Mouse (Mus musculus): Measurements from ENCODE around the gene Gm9747. TPM values are rescaled to one million over a fixed set of nuclear protein-coding genes. Genes with fewer than 3 reads are reported as not detected.

Gene Gm9747
- polyA plus RNA-seq, 1 experiment from 2014 or later = 12.1 TPM

DNA sequence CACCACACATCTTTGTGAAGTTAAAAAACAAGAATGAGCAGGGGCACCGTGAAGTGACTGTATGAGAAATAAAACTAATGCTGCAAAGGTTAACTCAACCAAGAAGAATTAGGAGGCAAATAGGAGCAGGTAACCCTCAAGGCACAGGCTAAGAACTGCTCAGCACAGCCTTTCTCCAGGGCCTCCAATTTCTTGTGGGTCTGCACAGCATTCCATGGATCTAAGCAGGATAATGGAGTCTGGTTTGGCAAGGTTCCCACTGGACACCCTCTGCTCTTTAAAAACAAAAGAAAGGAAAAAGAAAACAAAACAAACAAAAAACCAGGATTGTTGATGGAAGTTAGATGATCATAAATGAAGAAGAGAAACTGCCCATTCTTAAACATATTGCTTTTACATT, 11.4 kb upstream of the Gm9747 start:
- 52% methylated on average over 1 of the region's 1 CpGs for WGBS
- H3K4me3 ChIP-seq (ENCODE audit: low read depth, low read length) = no peak overlapping the region

DNA sequence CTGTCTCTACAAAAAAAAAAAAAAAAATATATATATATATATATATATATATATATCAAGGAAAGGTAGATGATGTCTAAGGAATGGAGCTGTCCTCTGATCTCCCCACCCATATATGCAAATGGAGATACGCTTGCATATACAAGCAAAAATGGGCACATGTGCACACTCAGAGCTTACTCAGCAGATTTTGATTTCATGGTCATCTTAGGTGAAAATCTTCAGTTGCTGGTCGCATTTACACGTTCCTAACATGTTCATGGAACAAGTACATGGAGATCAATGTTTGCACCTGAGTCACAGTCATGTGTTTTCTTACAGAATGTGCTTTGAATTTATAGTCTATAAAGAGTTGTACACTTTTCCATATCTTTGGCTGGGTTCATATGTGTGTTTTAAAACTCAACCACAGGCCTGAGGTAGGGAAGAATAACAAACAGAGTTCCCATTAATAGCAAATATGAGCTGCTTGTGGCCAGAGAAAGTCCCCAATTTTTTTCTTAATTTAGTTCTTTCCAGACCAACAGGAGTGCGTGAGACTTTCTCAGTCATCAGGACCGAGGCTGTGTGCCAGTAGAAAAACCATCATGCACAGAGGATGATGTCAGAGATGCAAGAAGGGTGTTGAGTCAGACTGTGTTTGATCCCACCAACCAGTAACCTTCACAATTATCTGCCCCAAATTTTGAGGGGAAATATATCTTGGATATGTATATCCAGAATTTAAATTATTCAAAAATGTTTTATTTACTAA, 9.7 kb upstream of the Gm9747 start:
- Histone ChIP-seq H3K27ac (ENCODE audit: low read depth, low read length) (no peak overlapping the region), H3K4me3 (ENCODE audit: low read depth, low read length) (no peak overlapping the region), H3K4me1 (replicated peaks; ENCODE audit: control insufficient read depth, insufficient read depth, low read length) (no peaks in the 10 kb centered on the region), H3K27me3 (replicated peaks; ENCODE audit: control insufficient read depth, insufficient read depth, low read length) (no peaks in the 10 kb centered on the region), H3K9ac (ENCODE audit: low read depth, low read length) (no peak overlapping the region), H3K9me3 (ENCODE audit: control insufficient read depth, low read length) (no peaks in the 10 kb centered on the region), H3K36me3 (ENCODE audit: control insufficient read depth, insufficient read depth, low read length) (no peaks in the 10 kb centered on the region), H3K4me2 (no peak overlapping the region)
- ATAC-seq (replicated peaks; ENCODE audit: low FRiP score) (no peak), DNase-seq (ENCODE audit: low spot score) (no peak)
- WGBS = 80% methylated on average over 5 of the region's 5 CpGs

More for the DNA sequence above, 11.4 kb upstream of the Gm9747 start:
- no peak overlapping the region for H3K4me2 ChIP-seq
- no peak overlapping the region for H3K9ac ChIP-seq (ENCODE audit: low read depth, low read length)
- H3K27me3 ChIP-seq (replicated peaks; ENCODE audit: control insufficient read depth, insufficient read depth, low read length) = no peaks in the 10 kb centered on the region
- DNase-seq (ENCODE audit: low spot score) (no peak), ATAC-seq (replicated peaks; ENCODE audit: low FRiP score) (no peak)
- H3K36me3 ChIP-seq (ENCODE audit: control insufficient read depth, insufficient read depth, low read length) = no peaks in the 10 kb centered on the region
- H3K9me3 ChIP-seq (ENCODE audit: control insufficient read depth, low read length) = no peaks in the 10 kb centered on the region
- H3K27ac ChIP-seq (ENCODE audit: low read depth, low read length) = no peak overlapping the region
- H3K4me1 ChIP-seq (replicated peaks; ENCODE audit: control insufficient read depth, insufficient read depth, low read length) = no peaks in the 10 kb centered on the region

DNA sequence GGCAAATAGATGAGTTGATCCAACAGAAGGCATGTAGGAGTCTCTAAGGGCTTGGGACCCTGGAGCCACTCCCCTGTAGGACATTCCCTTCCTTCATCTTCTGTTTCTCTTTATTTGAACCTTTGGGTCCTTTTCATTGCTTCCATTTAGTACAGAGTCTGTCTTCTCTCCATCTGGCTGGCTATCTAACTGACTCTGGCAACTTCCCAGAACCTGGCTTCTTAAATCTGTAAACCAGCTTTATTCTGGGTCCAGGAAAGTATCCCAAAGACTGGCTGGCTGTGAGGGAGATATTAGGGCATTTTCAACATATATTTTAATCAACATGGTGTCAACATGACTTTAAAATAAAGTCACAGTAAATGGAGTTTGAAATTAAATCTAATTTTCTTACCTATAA, 4.1 kb upstream of the Gm9747 start:
- DNase-seq (ENCODE audit: low spot score) (no peak), ATAC-seq (replicated peaks; ENCODE audit: low FRiP score) (no peak)
- Histone ChIP-seq H3K4me2 (no peak overlapping the region), H3K36me3 (ENCODE audit: control insufficient read depth, insufficient read depth, low read length) (no peaks in the 10 kb centered on the region), H3K4me1 (replicated peaks; ENCODE audit: control insufficient read depth, insufficient read depth, low read length) (no peaks in the 10 kb centered on the region), H3K4me3 (ENCODE audit: low read depth, low read length) (no peak overlapping the region), H3K27me3 (replicated peaks; ENCODE audit: control insufficient read depth, insufficient read depth, low read length) (no peaks in the 10 kb centered on the region), H3K27ac (ENCODE audit: low read depth, low read length) (no peak overlapping the region), H3K9ac (ENCODE audit: low read depth, low read length) (no peak overlapping the region), H3K9me3 (ENCODE audit: control insufficient read depth, low read length) (no peaks in the 10 kb centered on the region)

DNA sequence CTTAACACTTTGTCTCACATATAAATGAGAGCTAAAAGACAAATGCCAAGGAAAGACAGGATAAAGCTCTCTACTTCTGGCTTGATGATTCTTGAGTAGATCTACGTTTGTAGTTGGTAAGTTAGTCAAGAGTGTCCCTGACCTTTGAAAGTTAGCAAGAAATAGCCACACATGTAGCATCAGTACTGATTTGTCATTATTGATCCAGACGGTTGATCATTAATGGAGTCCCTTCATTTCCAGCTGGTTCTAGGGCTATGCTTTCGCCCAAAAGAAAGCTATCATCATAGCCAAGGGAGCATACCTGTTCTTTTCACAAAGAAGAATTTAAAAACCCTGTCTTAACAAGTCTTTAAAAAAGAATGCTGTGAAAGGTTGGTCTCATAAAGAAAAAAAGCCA, 1.7 kb downstream of the Gm9747 start:
- no peak overlapping the region for H3K27ac ChIP-seq (ENCODE audit: low read depth, low read length)
- WGBS = 73% methylated on average over 3 of the region's 3 CpGs
- no peaks in the 10 kb centered on the region; the same call in 1 of the 2 replicates for H3K36me3 ChIP-seq (ENCODE audit: control insufficient read depth, insufficient read depth, low read length)
- H3K9ac ChIP-seq (ENCODE audit: low read depth, low read length) = no peak overlapping the region
- H3K4me2 ChIP-seq = no peak overlapping the region
- ATAC-seq (replicated peaks; ENCODE audit: low FRiP score) (no peak), DNase-seq (ENCODE audit: low spot score) (no peak)
- no peaks in the 10 kb centered on the region for H3K27me3 ChIP-seq (replicated peaks; ENCODE audit: control insufficient read depth, insufficient read depth, low read length)
- H3K4me3 ChIP-seq (ENCODE audit: low read depth, low read length) = no peak overlapping the region
- H3K4me1 ChIP-seq (replicated peaks; ENCODE audit: control insufficient read depth, insufficient read depth, low read length) = no peaks in the 10 kb centered on the region
- H3K9me3 ChIP-seq (ENCODE audit: control insufficient read depth, low read length) = no peaks in the 10 kb centered on the region

DNA sequence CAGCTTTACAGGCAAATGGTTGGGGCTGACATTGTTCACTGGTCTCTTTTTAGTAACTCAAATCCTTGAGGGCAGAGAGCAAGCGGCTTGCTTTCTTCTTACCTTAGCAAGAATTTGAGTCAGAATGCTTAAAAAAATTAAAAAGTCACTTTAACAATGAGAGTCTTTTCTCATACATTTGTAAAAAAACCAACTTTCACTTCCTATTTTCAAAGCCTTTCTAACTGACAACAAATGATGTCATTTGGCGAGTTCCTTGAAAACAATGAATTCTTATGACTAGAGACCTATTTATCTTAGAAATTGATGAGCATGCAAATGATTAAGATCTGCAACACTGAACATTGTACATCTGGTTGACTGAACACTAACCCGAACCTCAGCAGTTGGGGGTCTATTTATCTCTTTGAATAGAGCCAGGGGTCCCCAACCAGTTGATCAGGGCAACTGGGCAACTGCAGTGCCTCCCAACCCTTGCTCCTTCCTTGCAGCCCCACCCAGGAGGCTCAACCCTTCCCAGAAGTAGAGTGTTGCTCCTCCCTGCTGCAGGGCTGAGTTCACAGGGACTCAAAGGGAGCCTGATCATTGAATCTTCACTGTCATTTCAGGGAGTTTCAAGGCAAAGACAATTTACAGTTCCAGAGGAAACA, 2.7 kb downstream of the Gm9747 start:
- Histone ChIP-seq H3K27me3 (replicated peaks; ENCODE audit: control insufficient read depth, insufficient read depth, low read length) (no peaks in the 10 kb centered on the region), H3K4me1 (replicated peaks; ENCODE audit: control insufficient read depth, insufficient read depth, low read length) (no peaks in the 10 kb centered on the region), H3K4me3 (ENCODE audit: low read depth, low read length) (no peak overlapping the region), H3K9ac (ENCODE audit: low read depth, low read length) (no peak overlapping the region), H3K4me2 (no peak overlapping the region), H3K27ac (ENCODE audit: low read depth, low read length) (no peak overlapping the region), H3K9me3 (ENCODE audit: control insufficient read depth, low read length) (no peaks in the 10 kb centered on the region), H3K36me3 (ENCODE audit: control insufficient read depth, insufficient read depth, low read length) (no peaks in the 10 kb centered on the region; the same call in 1 of the 2 replicates)
- WGBS = 72% methylated on average over 3 of the region's 3 CpGs
- no peak for DNase-seq (ENCODE audit: low spot score)
- no peak for ATAC-seq (replicated peaks; ENCODE audit: low FRiP score)

DNA sequence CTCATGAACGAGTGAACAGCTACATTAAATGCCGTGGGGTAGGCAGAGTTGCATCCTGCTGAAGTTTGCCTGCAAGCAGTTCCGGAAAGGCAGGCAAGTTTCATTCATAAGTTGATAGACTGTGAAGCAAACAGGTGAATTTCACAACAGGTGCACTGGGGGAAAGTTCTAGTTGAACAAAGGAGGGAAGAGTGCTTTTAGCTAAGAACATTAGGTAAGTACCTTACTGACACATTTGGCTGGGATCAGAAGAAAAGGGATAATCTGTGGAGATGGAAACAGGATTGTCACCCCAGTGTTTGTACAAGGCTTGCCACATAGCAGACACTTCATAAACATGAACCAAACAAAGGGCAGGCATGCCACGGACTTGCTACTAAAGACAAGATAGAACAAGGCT, 5.3 kb downstream of the Gm9747 start:
- DNase-seq (ENCODE audit: low spot score) (no peak), ATAC-seq (replicated peaks; ENCODE audit: low FRiP score) (no peak)
- H3K9ac ChIP-seq (ENCODE audit: low read depth, low read length) = no peak overlapping the region
- H3K9me3 ChIP-seq (ENCODE audit: control insufficient read depth, low read length) = no peaks in the 10 kb centered on the region
- no peak overlapping the region for H3K4me3 ChIP-seq (ENCODE audit: low read depth, low read length)
- no peak overlapping the region for H3K4me2 ChIP-seq
- WGBS = 76% methylated on average over 4 of the region's 4 CpGs
- H3K27me3 ChIP-seq (replicated peaks; ENCODE audit: control insufficient read depth, insufficient read depth, low read length) = no peaks in the 10 kb centered on the region
- H3K27ac ChIP-seq (ENCODE audit: low read depth, low read length) = no peak overlapping the region
- no peaks in the 10 kb centered on the region for H3K4me1 ChIP-seq (replicated peaks; ENCODE audit: control insufficient read depth, insufficient read depth, low read length)
- H3K36me3 ChIP-seq (ENCODE audit: control insufficient read depth, insufficient read depth, low read length) = no peaks in the 10 kb centered on the region; the same call in 1 of the 2 replicates

DNA sequence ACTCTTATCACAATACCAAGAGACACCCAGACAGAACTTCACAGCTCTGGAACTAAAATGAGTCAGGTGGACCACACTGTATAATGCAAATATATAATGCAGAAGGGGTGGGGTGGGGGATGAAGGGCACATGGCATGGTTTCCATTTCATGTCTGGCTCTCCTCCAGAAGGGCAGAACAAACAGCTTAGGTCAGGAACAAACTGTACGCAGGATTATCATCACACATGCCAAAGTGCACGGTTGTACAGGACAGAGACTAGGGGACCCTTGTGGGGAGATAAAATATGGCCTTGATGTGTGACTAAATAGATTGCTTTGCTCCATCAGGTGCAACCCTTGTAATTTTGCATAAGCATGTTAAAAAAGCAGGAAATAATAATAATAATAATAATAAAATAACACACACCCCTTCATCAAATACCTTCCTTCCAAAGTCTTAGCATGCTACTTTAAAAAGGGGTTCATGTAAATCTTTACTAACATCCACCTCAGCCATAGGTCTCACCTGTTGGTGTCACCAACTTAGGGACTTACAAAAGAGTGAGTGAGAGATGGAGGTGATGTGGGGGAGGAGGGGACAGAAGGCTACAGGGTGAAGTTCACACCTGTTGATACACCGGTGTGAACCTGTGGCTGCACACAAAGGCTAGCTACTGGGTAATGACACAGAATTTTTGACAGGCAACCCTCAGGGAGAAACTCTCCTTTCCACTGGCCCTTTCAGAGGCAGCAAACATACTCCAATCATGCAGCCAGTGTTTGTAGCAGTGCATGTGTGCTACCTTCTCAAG, 6.7 kb downstream of the Gm9747 start:
- Histone ChIP-seq H3K27ac (ENCODE audit: low read depth, low read length) (no peak overlapping the region), H3K4me2 (no peak overlapping the region), H3K9ac (ENCODE audit: low read depth, low read length) (no peak overlapping the region), H3K36me3 (ENCODE audit: control insufficient read depth, insufficient read depth, low read length) (no peaks in the 10 kb centered on the region; the same call in 1 of the 2 replicates), H3K27me3 (replicated peaks; ENCODE audit: control insufficient read depth, insufficient read depth, low read length) (no peaks in the 10 kb centered on the region), H3K4me3 (ENCODE audit: low read depth, low read length) (no peak overlapping the region), H3K4me1 (replicated peaks; ENCODE audit: control insufficient read depth, insufficient read depth, low read length) (no peaks in the 10 kb centered on the region), H3K9me3 (ENCODE audit: control insufficient read depth, low read length) (no peaks in the 10 kb centered on the region)
- 84% methylated on average over 3 of the region's 3 CpGs for WGBS
- DNase-seq (ENCODE audit: low spot score) (no peak), ATAC-seq (replicated peaks; ENCODE audit: low FRiP score) (no peak)

DNA sequence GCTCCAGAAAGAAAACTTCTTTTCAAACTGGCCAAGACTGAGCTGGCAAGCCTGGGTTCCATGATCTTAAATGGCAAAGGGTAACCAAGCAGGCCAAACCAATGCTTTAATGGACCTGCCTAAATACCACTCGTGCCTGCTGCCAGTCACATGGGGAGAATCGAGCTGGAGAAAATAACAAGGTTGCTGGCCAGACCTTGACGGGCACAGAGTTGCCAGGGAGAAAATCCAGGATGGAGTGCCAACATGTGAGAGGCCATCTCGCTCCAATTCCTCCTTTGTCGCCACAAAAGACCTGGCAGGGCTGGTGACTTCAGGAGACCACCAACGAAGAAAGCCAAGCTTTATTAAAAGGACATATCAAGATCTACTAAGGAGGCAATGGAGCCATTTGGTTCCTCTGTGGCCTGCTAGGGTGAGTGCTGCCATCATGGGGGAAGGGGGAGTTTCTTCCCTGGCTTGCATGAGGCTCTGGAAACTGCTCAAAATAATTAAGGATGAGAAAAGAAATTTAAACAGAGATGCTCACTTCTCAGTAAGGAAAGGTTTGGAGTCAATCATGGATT, 10.4 kb downstream of the Gm9747 start:
- 82% methylated on average over 6 of the region's 6 CpGs for WGBS
- no peak overlapping the region for H3K9ac ChIP-seq (ENCODE audit: low read depth, low read length)
- H3K27me3 ChIP-seq (replicated peaks; ENCODE audit: control insufficient read depth, insufficient read depth, low read length) = no peaks in the 10 kb centered on the region
- H3K4me2 ChIP-seq = no peak overlapping the region
- H3K4me3 ChIP-seq (ENCODE audit: low read depth, low read length) = no peak overlapping the region
- H3K4me1 ChIP-seq (replicated peaks; ENCODE audit: control insufficient read depth, insufficient read depth, low read length) = 0 out of 2 replicates have a peak, but pooled peaks cover 2% of the 10 kb centered on the region
- DNase-seq (ENCODE audit: low spot score) (no peak), ATAC-seq (replicated peaks; ENCODE audit: low FRiP score) (no peak)
- H3K36me3 ChIP-seq (ENCODE audit: control insufficient read depth, insufficient read depth, low read length) = no peaks in the 10 kb centered on the region
- H3K27ac ChIP-seq (ENCODE audit: low read depth, low read length) = no peak overlapping the region
- H3K9me3 ChIP-seq (ENCODE audit: control insufficient read depth, low read length) = no peaks in the 10 kb centered on the region
